Mouse (Mus musculus) splenic B cell, adult 2 months (primary cell): ENCODE results near the gene Tmem219.
"Not testable (repeated sequence)": the region's sequence is repeated elsewhere in the genome, so short reads cannot be mapped to it uniquely, and the experiment has no call there.

ENCODE experiments used
- DNase-seq: peaks from one replicate; pipeline ENCODE4 v3.0.0-alpha.2; 2011; ENCODE audit warnings: low read depth, low spot score
- H3K27me3 ChIP-seq: 2 replicates; pipeline ENCODE4 v1.6.1; 2012; ENCODE audit warnings: mild to moderate bottlenecking, low read length, moderate library complexity, mixed read lengths; ENCODE audit not compliant: control insufficient read depth, poor library complexity, insufficient read depth, severe bottlenecking
- H3K36me3 ChIP-seq: 2 replicates; pipeline ENCODE4 v1.6.1; 2012; ENCODE audit warnings: mild to moderate bottlenecking, low read length, moderate library complexity, mixed read lengths; ENCODE audit not compliant: control insufficient read depth, poor library complexity, insufficient read depth, severe bottlenecking

Tmem219 gene

DNA sequence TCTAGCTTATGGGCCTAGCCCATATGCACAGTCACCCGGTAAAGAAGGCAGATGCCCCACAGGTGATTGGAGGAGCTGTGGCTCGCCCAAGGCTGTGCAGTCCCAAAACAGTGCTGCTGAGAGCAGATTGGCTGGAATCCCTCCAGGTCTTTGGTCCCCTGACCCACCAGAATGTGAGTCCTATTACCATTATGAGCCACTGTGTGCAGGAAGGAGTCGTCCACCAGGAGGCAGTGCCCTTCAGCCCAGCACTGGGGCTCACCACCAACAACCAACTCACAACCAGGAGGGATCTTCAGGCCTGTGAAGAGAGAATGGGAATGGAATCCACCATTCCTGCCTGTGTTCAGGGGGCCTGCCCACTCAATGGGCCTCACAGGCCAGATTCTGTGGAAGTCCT is 23.8 kb upstream of the Tmem219 start:
- Histone ChIP-seq H3K36me3 (peaks cover 2% of the 10 kb centered on the region), H3K27me3 (no peaks in the 10 kb centered on the region; the same call in 1 of the 2 replicates)
- DNase-seq: peak; percentile 67

DNA sequence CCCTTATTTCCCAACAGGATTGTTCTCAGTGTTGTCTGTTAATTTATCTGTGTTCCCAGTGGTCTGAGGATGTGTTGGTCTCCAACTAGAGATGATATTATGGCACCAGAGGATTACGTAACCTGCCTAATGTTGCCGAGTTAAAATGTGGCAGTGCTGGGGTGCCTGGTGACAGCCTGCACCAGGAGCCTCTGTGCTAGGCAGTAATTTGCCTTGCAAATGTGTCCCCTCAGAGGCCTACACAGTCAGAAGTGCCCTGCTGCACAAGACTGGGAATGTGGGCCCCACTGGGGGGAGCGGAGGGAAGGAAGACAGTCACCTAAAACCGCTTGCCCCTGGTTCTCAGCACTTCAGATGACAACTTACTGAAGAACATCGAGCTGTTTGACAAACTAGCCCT is 19.1 kb upstream of the Tmem219 start:
- no peak for DNase-seq
- Histone ChIP-seq H3K36me3 (peaks cover 2% of the 10 kb centered on the region), H3K27me3 (no peaks in the 10 kb centered on the region)

DNA sequence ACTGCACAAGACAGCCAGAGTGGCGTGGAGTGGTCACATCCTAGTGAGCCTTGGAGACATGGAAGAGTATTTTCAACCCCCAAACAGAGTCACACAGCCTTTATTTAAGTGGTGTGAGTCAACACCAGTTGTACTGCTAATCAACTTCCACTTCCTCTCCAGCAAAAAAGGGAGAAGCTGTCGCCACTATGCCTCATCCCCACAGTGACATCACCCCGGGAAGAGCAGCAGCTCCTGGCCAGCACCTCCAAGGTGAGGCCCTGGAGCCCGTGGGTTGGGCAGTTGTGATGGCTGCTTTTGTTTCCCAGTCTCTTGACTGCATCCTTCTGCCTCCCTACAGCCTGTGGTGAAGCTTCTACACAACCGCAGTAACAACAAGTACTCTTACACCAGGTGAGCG is 18.5 kb upstream of the Tmem219 start:
- no peak for DNase-seq
- Histone ChIP-seq H3K27me3 (no peaks in the 10 kb centered on the region), H3K36me3 (peaks cover 2% of the 10 kb centered on the region)

DNA sequence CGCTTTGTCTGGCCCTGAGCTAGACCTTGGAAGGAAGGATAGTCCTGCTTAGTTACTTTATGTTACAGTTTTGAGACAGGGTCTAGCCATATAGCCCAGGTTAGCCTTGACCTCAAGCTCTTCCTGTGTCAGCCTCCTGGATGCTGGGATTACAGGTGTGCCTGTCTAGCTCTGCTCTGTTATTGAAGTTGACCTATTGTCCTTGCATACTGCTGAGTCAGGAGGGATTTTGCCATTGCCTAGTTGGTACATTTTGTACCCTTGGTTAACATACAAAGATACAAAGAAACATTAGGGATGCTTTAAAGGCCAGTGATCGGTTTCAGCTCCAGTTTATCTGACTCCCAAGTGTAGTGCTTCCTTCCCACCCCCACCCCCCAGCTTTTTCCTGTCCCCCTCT is 9.9 kb upstream of the Tmem219 start:
- Histone ChIP-seq H3K36me3 (0 out of 2 replicates have a peak, but pooled peaks cover 3% of the 10 kb centered on the region), H3K27me3 (no peaks in the 10 kb centered on the region)
- DNase-seq: no peak

DNA sequence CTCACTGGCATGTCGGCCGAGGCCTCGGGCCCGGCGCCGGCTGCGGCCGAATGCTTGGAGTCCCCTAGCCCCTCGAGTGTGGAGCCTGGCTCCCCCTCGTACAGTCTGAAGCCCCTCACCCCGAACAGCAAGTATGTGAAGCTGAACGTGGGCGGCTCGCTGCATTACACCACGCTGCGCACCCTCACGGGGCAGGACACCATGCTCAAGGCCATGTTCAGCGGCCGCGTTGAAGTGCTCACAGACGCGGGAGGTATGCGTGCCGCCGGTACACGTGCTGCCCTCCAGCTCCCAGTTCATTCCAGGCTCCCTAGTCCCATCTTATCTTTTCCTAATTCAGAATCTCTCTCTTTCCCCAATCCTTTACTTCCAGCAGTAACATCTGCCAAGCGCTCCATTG is 6.3 kb upstream of the Tmem219 start:
- DNase-seq: no peak
- Histone ChIP-seq H3K27me3 (no peaks in the 10 kb centered on the region), H3K36me3 (0 out of 2 replicates have a peak, but pooled peaks cover 2% of the 10 kb centered on the region)

DNA sequence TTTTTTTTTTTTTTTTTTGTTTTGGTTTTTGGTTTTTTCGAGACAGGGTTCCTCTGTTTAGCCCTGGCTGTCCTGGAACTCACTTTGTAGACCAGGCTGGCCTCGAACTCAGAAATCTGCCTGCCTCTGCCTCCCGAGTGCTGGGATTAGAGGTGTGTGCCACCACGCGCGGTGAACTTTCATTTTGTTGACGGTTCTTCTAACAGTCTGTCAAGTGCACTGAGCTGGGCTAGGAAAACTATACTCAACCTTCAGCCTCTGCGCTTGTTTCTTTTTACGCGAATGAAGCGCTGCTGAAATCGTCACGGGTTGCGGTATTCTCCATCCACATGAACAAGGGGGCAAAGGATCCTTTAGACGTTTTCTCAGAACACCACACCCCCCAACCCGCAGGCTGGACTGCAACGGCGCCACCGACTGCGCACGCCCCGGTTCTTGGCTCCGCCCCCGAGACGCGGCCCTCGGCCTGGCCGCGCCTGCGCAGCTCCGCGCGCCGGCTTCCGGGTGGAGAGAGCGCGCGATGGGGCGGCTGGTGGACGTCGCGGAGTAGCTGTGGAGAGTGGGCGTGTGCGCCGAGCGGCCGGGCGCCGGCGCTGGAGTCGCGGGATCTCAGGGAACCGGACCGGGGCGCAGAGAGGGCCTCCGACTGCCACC is 5.8 kb upstream of the Tmem219 start, which contains the start of gene Kctd13:
Kctd13 (plus strand) TSS at position 496 of the 654 bp plus-strand sequence.
- DNase-seq: peak; percentile 95
- 0 out of 2 replicates have a peak, but pooled peaks cover 2% of the 10 kb centered on the region for H3K36me3 ChIP-seq
- H3K27me3 ChIP-seq: no peaks in the 10 kb centered on the region

DNA sequence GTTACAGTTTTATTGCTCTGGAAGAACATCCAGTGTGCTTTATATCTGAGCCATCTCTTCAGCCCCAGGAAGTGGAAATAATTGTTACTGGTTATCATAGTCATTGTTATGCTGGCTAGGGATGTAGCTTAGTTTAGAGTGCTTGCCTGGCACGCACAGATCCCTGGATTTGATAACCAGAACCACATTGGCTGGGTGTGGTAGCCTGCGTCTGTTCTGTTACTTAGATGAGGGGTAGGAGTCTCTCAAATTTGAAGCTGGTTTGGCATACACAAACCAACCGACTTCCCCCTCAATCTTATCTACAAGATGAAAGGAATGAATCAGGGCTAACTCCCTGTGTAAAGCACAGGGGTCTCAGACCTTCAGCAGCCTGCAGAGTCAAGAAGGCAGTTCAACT is 3.6 kb upstream of the Tmem219 start:
- Histone ChIP-seq H3K36me3 (0 out of 2 replicates have a peak, but pooled peaks cover 2% of the 10 kb centered on the region), H3K27me3 (no peaks in the 10 kb centered on the region)
- DNase-seq: no peak

DNA sequence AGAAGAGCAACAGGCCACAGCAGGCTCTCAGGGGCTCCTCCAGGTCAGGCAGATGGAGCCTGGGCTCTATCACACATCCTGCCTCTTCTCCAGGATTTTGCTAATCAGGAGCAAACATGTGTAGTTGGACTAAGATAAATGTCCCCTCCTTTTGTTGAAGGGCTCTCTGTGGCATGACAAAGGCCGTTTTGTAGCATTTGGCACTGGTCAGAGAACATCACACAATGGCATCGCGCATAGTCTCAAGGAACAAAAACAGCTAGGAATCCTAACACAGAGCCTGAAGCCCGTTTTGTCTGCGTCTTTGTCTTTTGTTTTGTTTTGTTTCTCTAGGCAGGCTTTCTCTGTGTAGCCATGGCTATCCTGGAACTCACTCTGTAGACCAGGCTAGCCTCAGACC is 1.3 kb upstream of the Tmem219 start:
- no peaks in the 10 kb centered on the region for H3K36me3 ChIP-seq
- H3K27me3 ChIP-seq: no peaks in the 10 kb centered on the region
- no peak for DNase-seq

DNA sequence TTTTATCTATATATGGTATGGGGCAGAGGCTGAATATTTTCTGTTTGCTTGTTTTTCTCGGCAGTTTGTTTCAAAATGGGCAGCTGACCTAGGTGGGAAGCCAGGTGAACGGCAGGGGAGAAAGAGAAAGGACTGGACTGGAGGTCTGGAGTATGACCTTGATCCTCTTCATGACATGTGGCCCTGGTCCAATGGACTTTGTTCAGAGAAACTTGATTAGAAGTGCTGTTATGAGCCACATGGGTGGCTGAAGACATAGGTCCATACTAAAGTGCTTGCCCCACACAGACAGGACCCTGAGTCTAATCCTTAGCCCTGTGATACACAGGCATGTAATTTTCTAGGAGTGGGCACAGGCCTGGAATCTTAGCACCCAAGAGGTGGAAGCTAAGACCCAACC is 1.2 kb downstream of the Tmem219 start:
- Histone ChIP-seq H3K27me3 (no peaks in the 10 kb centered on the region), H3K36me3 (no peaks in the 10 kb centered on the region)
- DNase-seq: no peak

DNA sequence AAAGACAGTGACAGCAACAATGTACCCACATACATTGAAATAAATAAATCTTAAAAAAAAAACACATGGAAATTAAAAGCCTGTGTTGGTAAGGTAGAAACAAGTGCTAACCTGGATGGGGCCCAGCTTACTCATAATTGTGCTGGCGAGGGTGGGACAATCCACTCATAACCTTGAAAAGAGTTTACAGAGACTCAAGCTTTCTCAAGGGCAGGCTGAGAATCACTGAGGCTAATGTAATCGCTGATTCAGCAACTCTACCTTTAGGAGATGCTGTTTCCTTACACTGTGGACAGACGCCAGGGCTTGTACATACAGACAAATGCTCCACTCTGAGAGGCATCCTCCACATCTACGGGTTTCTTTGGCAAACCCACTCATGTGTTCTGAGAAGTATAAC is 2.7 kb downstream of the Tmem219 start:
- no peak for DNase-seq
- Histone ChIP-seq H3K27me3 (no peaks in the 10 kb centered on the region), H3K36me3 (no peaks in the 10 kb centered on the region)

DNA sequence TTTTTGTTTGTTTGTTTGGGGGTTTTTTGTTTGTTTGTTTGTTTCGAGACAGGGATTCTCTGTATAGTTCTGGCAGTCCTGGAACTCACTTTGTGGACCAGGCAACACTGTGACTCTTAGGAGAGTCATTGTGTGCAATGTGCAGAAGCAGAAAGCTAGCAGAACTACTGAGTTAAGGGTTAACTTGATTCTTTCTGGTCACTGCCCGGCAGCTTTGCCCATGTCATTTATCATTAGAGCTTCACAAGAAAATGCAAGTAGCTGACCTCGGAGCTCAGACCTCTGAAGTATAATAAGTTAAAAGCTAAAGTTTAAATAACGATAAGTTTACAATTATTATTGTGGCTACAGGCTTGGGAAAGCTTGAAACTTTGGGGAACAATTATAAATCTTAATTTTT is 4.4 kb downstream of the Tmem219 start:
- H3K36me3 ChIP-seq, H3K27me3 ChIP-seq, DNase-seq: not testable (repeated sequence)

DNA sequence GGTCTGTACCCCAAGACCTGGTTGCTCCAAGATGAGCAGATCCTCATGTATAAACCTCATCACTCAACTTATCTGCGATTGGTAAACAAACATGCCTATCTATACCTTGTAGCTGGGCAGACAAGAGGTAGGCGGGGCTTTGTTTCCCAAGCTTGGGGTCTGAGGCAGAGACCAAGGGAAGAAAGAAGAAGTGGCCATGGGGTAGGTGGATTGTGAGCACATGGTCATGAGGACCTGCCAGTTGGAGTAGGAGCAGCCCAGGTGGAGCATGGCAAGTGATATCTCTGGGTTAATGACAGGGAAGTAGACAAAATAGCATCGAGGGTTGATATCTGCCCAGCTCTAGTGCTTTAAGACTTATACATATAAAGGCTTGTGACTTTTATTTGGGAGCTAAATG is 7.9 kb downstream of the Tmem219 start:
- Histone ChIP-seq H3K36me3 (no peaks in the 10 kb centered on the region), H3K27me3 (no peaks in the 10 kb centered on the region)
- no peak for DNase-seq

DNA sequence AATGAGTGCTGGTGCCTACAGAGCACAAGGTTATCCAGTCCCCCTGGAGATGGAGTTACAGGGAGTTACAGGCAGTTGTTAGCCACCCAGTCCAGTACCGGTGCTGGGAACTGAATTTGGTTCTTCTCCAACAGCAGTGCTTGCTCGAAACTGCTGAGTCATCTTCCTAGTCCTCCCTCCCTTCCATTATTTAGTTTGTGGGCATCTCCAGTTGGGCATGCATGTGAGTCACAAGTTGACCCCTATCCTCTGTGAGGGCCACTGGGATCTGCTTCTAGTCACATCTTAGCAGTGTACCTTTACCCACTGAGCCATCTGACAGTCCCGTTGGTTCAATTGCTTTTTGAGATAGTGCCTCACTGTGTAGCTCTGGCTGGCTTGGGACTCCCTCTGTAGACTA is 17.1 kb downstream of the Tmem219 start:
- no peak for DNase-seq
- Histone ChIP-seq H3K27me3 (no peaks in the 10 kb centered on the region), H3K36me3 (no peaks in the 10 kb centered on the region)

DNA sequence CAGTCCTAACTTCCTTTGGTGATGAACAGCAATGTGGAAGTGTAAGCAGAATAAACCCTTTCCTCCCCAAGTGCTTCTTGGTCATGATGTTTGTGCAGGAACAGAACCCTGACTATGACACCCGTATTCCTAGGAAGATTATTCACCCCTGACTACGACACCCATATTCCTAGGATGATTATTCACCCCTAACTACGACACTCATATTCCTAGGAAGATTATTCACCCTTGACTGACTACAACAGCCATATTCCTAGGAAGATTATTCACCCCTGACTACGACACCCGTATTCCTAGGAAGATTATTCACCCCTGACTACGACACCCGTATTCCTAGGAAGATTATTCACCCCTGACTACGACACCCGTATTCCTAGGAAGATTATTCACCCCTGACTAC is 22.9 kb downstream of the Tmem219 start:
- H3K36me3 ChIP-seq, DNase-seq, H3K27me3 ChIP-seq: not testable (repeated sequence)

DNA sequence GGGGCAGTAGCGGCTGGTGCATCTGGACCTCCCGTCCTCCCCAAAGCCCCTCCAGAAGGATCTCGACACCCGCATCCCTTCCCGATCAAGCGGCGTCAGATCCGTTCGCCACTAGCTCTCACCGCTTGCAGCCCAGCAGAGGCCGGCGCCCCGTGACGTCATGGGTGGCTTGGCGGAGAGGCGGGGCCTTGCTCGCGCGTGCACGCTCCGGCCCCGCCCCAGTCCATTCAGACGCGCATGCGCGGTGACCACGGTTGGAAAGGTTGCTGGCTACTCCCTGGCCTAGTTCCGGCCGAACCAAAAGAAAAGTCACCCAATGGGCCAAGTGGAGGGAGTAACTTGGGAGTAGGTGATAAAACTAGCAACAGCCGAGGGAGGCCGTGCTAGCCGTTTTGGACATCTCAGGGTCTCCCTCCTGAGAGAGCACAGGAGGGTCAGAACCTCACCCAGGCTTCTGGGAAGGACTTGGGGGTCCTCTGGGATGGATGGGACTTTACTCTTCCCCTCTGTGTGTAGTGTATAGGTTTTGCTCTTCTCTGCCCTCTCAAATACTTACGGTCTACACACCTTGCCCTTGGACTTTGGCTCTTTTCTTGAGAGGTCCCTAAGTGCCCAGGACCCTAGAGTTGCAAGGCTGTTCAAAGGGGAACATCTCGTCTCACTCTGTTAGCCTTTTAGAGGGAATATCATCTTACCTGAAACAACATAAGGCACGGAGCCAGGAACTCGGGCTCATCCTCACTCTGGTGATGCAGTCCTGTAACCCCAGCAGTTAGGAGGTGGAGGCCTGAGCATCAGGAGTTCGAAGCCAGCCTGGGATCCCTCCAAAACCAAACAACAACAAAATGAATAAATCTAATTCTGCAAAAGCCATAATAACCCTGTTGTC is 24.4 kb downstream of the Tmem219 start:
- H3K36me3 ChIP-seq: no peaks in the 10 kb centered on the region
- DNase-seq: peak; percentile 94
- H3K27me3 ChIP-seq: no peaks in the 10 kb centered on the region
